Mouse (Mus musculus) bone marrow macrophage, adult 2 months (primary cell): ENCODE measurements at regions not wholly inside any gene's neighbourhood (a gene's known extent, or its start where the extent isn't known, plus 50 kb on each side); places are given as distances from the start of the nearest gene placed in this dataset.

Experiments used
- CTCF ChIP-seq: IDR thresholded peaks from 2 replicates; pipeline ENCODE4 v1.5.1; 2012; ENCODE audit warnings: low read depth, mild to moderate bottlenecking, low read length, moderate library complexity
- POLR2A ChIP-seq: IDR thresholded peaks from 2 replicates; pipeline ENCODE4 v1.6.1; 2012; ENCODE audit warnings: mild to moderate bottlenecking, low read depth, low read length, borderline replicate concordance

GRCm38 (mm10) chr8:117894861-117895260 lies 93.1 kb upstream of the Mphosph6 start:
- TF ChIP-seq CTCF (no peak), POLR2A (no peak)
